Mouse (Mus musculus) adrenal gland, postnatal 14 days (tissue): ENCODE results near the gene Pou5f1. TPM values are rescaled to one million over a fixed set of nuclear protein-coding genes. Genes with fewer than 3 reads are reported as not detected.
A peak's percentile ranks its signal among the peaks of the same experiment; 100 is the strongest.
"Not testable (repeated sequence)": the region's sequence is repeated elsewhere in the genome, so short reads cannot be mapped to it uniquely, and the experiment has no call there.

Experiments
- DNase-seq: peaks from one replicate; pipeline ENCODE4 v3.0.0; 2021; ENCODE audit warnings: mixed read lengths
- long read RNA-seq, 2 experiments: library from polyadenylated mRNA; stranded (forward); transcript quantifications; one replicate each; pipeline ENCODE4 v2.0.0; 2021
- total RNA-seq: library from RNA; stranded (reverse); gene quantifications from 2 replicates; pipeline ENCODE4 v1.2.3, GENCODE M21; 2021

The Pou5f1 gene
- 0.26 and 0.45 TPM in 2 replicates for total RNA-seq
- long read RNA-seq, experiment 1: 0 reads
- long read RNA-seq, experiment 2: 0 reads

DNA sequence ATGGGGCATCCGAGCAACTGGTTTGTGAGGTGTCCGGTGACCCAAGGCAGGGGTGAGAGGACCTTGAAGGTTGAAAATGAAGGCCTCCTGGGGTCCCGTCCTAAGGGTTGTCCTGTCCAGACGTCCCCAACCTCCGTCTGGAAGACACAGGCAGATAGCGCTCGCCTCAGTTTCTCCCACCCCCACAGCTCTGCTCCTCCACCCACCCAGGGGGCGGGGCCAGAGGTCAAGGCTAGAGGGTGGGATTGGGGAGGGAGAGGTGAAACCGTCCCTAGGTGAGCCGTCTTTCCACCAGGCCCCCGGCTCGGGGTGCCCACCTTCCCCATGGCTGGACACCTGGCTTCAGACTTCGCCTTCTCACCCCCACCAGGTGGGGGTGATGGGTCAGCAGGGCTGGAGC, at the start of gene Pou5f1:
Pou5f1 (plus strand) TSS at position 243 of the 400 bp plus-strand sequence.
- DNase-seq: no peak

- DNase-seq: not testable (repeated sequence)
These were observed 47.6 kb upstream of the Pou5f1 start for GRCm38 (mm10) chr17:35458247-35458646.

DNA sequence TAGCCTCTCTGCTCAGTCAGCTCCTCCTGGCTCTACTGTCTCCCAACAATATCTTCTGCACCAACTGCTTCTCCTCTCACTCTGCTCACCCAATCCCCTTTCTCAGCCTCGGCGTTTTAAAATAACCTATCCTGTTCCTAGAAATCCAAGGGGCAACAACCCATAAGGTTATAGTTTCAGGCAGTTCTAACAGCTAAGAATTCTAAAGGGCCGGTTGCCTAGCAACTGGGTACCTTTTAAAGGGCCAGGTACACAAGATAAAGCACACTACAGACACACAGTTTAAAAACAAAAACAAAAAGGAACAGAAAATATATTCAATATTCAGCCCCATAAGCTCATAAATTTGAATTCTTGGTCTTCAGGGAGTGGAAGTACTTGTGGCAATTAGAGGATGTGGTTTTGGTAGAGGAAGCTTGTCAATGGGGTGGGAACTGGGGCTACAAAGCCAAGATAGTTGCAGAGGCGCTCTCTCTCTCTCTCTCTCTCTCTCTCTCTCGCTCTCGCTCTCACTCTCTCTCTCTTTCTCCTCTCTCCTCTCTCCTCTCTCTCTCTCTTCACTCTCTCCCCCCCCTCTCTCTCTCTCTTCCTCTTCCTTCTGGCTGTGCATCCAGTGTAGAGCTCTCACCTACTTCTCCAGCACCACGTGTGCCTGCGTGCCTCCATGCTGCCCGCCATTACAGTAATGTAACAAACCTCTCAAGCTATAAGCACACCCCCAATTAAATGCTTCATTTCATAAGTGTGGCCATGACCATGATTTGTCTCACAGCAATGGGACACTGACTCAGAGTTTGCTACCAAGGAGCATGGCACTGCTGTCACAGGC, 45.1 kb upstream of the Pou5f1 start:
- DNase-seq: not testable (repeated sequence)

DNA sequence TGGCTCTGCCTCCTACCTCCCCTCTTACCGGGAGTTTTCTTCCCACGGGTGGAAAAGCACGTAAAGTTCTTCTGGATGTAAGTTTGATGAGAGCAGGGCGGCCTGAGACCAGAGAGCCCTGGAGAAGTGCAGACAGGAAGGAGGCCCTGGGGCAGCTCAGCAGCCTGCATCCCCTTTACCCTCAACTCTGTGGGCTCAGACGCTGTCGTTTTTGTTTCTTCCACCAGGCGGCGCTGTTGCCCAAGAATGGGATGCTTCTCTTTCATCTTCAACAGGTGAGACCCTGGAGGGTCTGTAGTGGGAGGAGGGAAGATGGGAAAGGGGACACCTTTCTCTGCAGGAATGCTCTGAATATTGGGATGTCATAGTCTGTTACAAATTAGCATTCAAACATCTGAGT, 40.2 kb upstream of the Pou5f1 start:
- DNase-seq: peak; percentile 19

DNA sequence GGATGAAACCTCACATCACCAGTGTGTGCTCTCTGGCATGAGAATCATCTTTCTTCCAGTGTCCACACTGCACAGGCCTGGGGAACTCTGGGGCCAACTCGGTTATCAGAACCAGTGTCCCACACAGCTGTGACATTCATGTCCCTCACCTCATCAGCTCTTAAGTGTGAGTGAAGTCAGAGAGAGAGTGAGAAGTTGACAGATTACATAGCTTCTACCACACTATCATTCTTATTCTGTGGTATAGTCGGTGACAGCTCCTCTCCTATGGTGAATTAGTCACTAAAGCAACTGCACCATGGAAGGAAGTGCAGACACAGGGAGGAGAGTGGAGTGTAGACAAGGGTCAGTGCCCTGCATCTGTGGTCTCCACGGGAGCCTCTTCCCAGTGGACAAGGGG, 36.9 kb upstream of the Pou5f1 start:
- DNase-seq: not testable (repeated sequence)

DNA sequence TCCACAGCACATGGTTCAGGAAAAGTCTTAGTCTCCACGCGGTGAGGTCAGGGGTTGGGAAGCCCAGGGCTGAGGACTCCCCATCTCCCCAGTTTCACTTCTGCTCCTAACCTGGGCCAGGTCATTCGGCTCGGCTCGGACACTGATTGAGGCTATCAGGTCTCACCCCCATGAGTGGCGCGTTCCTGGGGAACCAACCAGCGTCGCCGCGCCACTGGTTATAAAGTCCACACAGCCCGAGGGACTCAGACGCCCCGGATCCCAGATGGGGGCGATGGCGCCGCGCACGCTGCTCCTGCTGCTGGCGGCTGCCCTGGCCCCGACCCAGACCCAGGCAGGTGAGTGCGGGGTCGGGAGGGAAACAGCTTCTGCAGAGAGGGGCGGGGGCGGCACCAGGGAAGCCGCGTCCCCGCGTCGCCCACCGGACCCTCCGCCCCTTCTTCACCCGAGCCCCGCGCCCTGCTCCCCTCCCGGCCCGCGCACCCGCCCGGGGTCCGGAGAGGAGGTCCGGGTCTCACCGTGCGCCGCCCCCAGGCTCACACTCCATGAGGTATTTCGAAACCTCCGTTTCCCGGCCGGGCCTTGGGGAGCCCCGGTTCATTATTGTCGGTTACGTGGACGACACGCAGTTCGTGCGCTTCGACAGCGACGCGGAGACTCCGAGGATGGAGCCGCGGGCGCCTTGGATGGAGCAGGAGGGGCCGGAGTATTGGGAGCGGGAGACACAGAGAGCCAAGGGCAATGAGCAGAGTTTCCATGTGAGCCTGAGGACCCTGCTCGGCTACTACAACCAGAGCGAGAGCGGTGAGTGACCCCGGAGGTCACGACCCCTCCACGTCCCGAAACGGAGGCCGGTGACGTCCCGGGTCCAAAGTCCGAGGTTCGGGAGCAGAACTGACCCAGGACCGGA, 35.7 kb upstream of the Pou5f1 start, which contains the start of gene H2-Q10:
H2-Q10 (plus strand) TSS at position 248 of the 910 bp plus-strand sequence.
- peak; percentile 12 for DNase-seq

DNA sequence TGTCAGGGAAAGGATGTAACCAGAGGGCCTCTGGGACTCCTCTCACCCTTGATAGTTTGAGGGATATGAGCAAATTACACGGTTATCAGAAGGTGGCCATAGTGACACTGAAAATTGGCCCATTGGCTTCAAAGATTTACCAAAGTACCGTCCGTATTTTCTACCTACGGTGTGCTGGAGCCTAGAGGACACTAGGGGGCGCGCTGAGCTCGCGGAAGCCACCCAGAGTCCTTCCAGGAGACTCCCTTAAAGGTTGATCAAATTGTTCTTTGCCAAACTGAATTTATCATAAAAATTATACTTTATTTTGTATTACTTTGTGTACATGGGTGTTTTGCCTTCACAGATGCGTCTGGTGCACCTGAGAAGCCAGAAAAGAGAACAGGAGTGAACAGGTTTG, 21.8 kb upstream of the Pou5f1 start:
- peak; percentile 84 for DNase-seq

DNA sequence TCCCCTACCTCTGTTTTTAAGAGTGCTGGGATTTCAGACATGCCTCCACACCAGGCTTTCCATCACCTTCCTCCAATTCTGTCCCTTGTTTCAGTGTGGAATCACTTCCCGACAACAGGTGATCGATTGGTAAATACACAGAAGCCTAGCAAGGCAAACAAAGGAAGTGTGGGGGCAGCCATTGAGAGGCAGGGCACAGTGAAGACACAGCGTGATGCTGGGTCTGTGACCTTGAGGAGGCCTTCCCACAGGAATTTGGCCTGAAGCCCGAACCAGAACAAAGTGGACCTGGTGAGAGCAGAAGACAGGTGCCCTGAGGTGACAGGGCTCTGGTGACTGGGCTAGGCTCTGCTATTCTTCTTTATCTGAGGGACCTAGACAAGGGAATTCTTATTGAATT, 20.1 kb upstream of the Pou5f1 start:
- peak; percentile 27 for DNase-seq

GRCm38 (mm10) chr17:35486726-35487125, 19.1 kb upstream of the Pou5f1 start:
- DNase-seq: no peak

- no peak for DNase-seq
These were observed 17.8 kb upstream of the Pou5f1 start for GRCm38 (mm10) chr17:35488041-35488440.

DNA sequence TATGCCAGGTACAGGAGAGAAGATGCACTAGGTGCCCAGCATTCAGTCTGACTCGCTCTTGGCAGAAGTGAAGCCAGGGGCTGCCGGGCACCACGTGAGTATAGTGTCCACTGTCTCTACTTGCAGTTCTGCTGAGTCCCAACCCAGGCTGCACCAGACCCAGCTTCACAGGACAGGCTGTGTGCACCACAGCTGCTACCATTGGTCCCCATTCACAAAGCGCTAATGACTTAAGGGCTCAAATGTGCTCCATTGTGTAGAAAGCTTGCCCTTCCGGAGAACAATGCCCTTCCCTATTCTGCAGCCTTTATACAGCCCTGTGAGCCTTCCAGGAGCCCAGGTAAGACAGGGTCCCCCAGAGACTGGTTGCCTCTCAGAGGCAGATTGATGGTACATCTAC, 15.5 kb upstream of the Pou5f1 start:
- DNase-seq: no peak

DNA sequence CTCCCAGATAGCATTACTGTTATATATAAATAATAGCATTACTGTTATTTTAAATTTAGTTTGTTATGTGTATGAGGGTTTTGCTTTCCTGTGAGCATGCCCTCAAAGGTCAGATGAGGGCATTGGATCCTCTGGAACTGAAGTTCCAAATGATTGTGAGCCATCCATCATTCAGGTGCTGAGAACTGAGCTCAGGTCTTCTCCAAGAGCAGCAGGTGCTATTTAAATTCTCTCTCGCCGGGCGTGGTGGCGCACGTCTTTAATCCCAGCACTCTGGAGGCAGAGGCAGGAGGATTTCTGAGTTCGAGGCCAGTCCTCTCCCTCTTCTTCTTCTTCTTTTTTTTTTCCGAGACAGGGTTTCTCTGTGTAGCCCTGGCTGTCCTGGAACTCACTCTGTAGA, 8.7 kb upstream of the Pou5f1 start:
- DNase-seq: no peak

- no peak for DNase-seq
These were observed 3.6 kb upstream of the Pou5f1 start for GRCm38 (mm10) chr17:35502226-35502625.

- no peak for DNase-seq
These were observed 3.1 kb upstream of the Pou5f1 start for GRCm38 (mm10) chr17:35502762-35503161.

DNA sequence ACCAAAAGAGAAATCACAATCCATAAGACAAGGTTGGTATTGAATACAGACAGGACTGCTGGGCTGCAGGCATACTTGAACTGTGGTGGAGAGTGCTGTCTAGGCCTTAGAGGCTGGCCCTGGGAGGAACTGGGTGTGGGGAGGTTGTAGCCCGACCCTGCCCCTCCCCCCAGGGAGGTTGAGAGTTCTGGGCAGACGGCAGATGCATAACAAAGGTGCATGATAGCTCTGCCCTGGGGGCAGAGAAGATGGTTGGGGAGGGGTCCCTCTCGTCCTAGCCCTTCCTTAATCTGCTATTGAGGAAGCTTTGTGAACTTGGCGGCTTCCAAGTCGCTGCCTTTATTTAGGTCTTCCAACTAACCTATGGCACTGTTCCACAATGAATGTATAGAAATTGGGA, 2.0 kb upstream of the Pou5f1 start:
- no peak for DNase-seq

DNA sequence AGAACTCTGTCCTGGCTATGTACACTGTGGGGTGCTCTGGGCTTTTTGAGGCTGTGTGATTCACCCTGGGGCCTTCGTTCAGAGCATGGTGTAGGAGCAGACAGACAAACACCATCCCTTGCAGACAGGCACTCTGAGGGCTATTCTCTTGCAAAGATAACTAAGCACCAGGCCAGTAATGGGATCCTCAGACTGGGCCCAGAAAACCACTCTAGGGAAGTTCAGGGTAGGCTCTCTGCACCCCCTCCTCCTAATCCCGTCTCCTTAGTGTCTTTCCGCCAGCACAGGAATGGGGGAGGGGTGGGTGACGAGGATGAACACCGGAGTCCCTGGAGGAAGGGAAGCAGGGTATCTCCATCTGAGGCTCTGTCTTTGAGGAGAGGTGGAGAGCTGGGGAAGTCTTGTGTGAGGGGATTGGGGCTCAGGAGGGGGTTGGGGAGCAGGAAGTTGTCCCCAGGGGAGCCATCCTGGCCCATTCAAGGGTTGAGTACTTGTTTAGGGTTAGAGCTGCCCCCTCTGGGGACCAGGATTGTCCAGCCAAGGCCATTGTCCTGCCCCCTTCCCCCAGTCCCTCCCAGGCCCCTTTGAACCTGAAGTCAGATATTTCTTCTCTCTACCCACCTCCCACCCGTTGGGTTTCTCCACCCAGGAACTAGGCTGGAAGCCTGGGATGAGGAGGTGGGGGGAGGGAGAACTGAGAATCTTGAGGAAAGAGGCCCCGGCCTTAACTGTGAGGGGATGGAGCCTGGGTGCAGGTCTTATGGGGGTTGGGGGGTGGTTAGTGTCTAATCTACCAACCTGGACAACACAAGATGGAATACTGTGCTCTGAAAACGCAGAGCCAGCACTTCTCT, 963 bp upstream of the Pou5f1 start:
- DNase-seq: no peak

DNA sequence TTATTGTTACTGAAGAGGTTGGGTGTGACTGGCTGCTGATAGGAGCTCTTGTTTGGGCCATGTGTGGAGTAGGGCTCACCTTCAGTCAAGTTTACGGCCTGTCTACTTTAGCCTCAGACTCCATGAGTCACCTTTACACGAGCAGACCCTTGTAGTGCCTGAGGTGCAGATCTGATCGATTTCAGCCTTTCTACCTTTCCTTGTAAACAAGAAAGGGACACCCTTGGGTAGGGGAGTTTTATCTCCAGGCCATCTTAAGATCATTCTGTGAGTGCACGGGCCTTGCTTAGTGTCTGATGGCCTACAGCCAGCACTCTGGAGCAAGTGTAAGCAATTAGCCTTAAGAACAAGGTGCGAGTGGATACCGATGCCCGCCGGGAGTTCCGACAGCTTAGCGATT, 1.1 kb downstream of the Pou5f1 start:
- DNase-seq: no peak

- DNase-seq: no peak
These were observed 1.9 kb downstream of the Pou5f1 start for GRCm38 (mm10) chr17:35507556-35508260.

DNA sequence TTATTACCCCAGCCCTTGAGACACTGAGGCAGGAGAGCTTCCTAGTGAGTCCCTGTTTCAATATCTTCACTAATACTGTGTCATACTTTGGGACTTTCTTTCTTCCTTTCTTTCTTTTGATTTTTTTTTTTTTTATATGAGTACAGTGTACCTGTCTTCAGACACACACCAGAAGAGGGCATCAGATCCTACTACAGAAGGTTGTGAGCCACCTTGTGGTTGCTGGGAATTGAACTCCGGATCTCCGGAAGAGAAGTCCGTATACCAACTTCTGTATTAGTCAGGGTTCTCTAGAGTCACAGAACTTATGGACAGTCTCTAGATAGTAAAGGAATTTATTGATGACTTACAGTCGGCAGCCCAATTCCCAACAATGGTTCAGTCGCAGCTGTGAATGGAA, 2.5 kb downstream of the Pou5f1 start:
- DNase-seq: not testable (repeated sequence)

DNA sequence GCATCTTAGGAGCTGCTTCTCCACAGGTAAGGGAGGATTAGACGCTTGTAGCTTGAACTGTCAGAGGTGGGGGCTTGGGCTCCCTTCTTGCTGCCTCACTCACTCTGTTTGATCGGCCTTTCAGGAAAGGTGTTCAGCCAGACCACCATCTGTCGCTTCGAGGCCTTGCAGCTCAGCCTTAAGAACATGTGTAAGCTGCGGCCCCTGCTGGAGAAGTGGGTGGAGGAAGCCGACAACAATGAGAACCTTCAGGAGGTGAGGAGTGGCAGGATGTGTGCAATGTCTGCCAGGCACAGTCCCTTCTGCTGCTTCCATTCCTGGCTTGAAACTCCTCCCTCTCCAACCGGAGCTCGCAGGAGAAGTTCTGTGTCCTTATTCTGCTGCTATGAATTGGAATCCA, 3.5 kb downstream of the Pou5f1 start:
- peak; percentile 48 for DNase-seq

DNA sequence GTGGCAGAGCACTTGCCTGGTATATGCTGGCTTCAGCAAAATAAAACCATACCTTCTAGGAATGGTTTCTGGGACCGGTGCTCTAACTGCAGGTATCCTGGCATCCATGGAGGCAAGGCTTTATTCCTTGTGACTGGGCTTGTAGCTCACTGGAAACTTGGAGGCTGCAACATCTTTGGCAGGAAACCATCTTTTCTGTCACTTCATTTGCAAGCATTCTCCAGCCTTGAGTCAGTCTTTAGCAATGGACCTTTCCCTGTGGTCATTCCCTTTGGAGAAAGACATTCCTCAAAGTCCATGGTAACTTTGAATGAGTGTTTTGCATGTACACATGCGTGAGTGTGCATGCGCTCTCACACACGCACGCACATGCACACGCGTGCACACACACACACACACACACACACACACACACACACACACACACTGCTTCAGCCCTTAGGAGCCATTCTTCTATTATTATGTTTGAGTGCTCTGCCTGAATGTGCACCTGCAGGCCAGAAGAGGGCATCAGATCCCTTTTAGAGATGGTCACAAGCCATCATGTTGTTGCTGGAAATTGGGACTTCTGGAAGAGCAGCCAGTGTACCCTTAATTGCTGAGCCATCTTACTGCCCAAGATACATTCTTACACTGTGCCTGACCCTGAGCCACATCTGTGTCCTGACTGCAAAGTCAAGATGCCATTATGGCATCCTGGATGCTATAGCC, 7.3 kb downstream of the Pou5f1 start:
- peak; percentile 19 for DNase-seq
